Mouse (Mus musculus): Measurements from ENCODE around the gene Zcchc18. TPM values are rescaled to one million over a fixed set of nuclear protein-coding genes. Genes with fewer than 3 reads are reported as not detected.

Zcchc18 gene
- polyA plus RNA-seq, 1 experiment from 2014 or later, result 0.04 TPM

GRCm38 (mm10) chrX:136996256-136996655 is 3.3 kb downstream of the Zcchc18 start:
- ATAC-seq, result no peak
- ChIA-PET CTCF (no interaction called here), POLR2A (no interaction called here)
- H3K27me3 ChIP-seq, result peaks cover 4% of the 10 kb centered on the region
- DNase-seq (ENCODE audit: low read depth, low spot score), result no peak
- in situ Hi-C loops (cut with MboI; ENCODE audit: low pct_unique_long_range_greater_than_20kb), result no loop called here
- TF ChIP-seq CTCF (IDR thresholded peaks at IDR 0.05), result no peak

DNA sequence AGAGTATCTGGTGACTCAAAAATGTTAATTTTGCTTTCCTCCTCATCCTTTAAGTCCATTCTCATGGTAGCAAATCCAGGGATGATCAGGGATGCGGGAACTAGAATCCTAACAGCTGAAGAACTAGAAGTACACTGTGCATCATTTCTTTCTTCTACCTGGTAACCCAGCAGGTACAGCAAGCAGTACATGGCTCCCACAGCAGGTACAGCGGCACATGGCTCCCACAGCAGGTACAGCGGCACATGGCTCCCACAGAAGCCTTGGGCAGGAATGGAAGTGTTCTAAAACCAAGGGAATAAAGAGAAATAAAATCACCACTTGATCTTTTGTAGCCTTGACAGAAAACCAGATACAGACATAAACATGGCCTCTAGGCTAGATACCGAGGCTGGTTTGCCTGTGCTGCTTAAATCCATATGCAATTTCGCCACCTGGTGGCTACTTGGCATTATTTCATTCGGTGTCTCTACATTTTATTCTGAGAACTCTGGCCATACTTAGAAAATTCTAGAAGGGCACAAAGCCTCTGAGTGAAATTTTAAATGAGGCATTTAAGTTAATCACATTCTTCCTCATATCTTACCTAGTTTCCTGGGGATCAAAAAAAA is 22.2 kb downstream of the Zcchc18 start:
- ChIA-PET POLR2A (no interaction called here), CTCF (no interaction called here)
- in situ Hi-C loops (cut with MboI; ENCODE audit: low pct_unique_long_range_greater_than_20kb), result loop anchor here (10.0 kb wide), 1 partner anchor 390 kb away; no protein-coding TSS in a partner anchor
- ATAC-seq (peak; percentile 65), DNase-seq (ENCODE audit: low read depth, low spot score) (no peak)
- H3K27me3 ChIP-seq, result peaks cover 3% of the 10 kb centered on the region
- TF ChIP-seq CTCF (IDR thresholded peaks at IDR 0.05), result peak; percentile 73

DNA sequence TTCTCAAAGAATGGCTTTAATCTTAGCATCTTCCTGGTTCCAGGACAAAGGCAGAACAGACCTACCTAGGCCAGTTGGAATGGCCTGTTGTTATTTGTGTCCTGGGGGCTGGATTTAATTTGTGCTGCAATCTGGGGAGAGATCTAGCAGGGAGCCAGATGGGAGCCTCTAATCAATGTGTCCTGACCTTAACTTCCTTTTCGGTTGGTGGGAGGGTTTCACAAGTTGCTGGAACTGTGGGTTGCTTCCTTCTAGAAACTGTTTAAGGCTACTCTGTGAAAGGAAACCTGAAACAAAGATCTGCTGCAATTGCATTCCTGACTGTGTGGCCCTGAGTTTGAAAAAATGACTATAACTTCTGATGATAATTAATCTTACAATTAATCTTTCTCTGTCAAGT is 24.7 kb downstream of the Zcchc18 start:
- no peak for ATAC-seq
- TF ChIP-seq CTCF (IDR thresholded peaks at IDR 0.05), result no peak
- in situ Hi-C loops (cut with MboI; ENCODE audit: low pct_unique_long_range_greater_than_20kb), result loop anchor here (10.0 kb wide), 1 partner anchor 393 kb away; no protein-coding TSS in a partner anchor
- no peak for DNase-seq (ENCODE audit: low read depth, low spot score)
- ChIA-PET CTCF (interaction anchor here (1.0 to 1.9 kb wide), 3 partner anchors 10 to 122 kb away, joined by 3 to 6 read pairs (median 3); no protein-coding TSS in a partner anchor), POLR2A (no interaction called here)
- H3K27me3 ChIP-seq, result no peaks in the 10 kb centered on the region

- peak; percentile 65 for ATAC-seq
- peaks cover 4% of the 10 kb centered on the region for H3K27me3 ChIP-seq
- peak; percentile 76 for TF ChIP-seq CTCF (IDR thresholded peaks at IDR 0.05)
- POLR2A ChIA-PET, result no interaction called here
- DNase-seq (ENCODE audit: low read depth, low spot score), result no peak
- CTCF ChIA-PET, result interaction anchor here (1.0 to 1.8 kb wide), 3 partner anchors 9 to 40 kb away, joined by 3 to 7 read pairs (median 4); no protein-coding TSS in a partner anchor
- in situ Hi-C loops (cut with MboI; ENCODE audit: low pct_unique_long_range_greater_than_20kb), result loop anchor here (10.0 kb wide), 1 partner anchor 395 kb away; no protein-coding TSS in a partner anchor
These were observed 26.4 kb downstream of the Zcchc18 start for GRCm38 (mm10) chrX:137019310-137019709.

- no peak for TF ChIP-seq CTCF (IDR thresholded peaks at IDR 0.05)
- no peak for DNase-seq (ENCODE audit: low read depth, low spot score)
- CTCF ChIA-PET, result interaction anchor here (0.6 kb wide), 1 partner anchor 127 kb away, joined by 3 read pairs; no protein-coding TSS in a partner anchor
- in situ Hi-C loops (cut with MboI; ENCODE audit: low pct_unique_long_range_greater_than_20kb), result no loop called here
- POLR2A ChIA-PET, result interaction anchor here (0.5 kb wide), 1 partner anchor 26 kb away, joined by 7 read pairs; no protein-coding TSS in a partner anchor
- peaks cover 16% of the 10 kb centered on the region for H3K27me3 ChIP-seq
- no peak for ATAC-seq
These were observed 38.0 kb downstream of the Zcchc18 start for GRCm38 (mm10) chrX:137030916-137031315.

DNA sequence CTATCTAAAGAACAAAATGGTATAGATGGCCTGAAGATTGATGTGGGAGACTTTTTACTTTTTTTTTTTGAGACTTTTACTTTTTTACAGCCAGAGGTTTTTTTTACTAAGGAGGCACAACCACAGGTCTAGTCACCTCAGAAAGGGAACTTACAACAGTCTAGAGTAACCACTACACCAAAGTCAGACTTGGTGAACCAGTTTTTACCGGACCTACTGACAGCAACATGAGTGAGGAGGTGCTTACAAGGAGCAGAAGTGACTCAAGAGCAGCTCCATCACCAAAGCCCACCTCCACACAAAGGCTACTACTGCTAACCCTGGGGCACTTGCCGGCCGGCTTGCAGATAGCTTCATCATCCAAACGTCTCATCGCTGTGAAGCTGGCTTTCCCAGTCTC is 38.8 kb downstream of the Zcchc18 start:
- peaks cover 10% of the 10 kb centered on the region for H3K27me3 ChIP-seq
- no peak for ATAC-seq
- ChIA-PET POLR2A (no interaction called here), CTCF (interaction anchor here (2.3 kb wide), 1 partner anchor 11 kb away, joined by 6 read pairs; no protein-coding TSS in a partner anchor)
- no peak for TF ChIP-seq CTCF (IDR thresholded peaks at IDR 0.05)
- in situ Hi-C loops (cut with MboI; ENCODE audit: low pct_unique_long_range_greater_than_20kb), result no loop called here
- no peak for DNase-seq (ENCODE audit: low read depth, low spot score)

GRCm38 (mm10) chrX:137034322-137034721 is 41.4 kb downstream of the Zcchc18 start:
- ATAC-seq, result no peak
- POLR2A ChIA-PET, result no interaction called here
- CTCF ChIA-PET, result no interaction called here
- no peak for DNase-seq (ENCODE audit: low read depth, low spot score)
- peaks cover 10% of the 10 kb centered on the region for H3K27me3 ChIP-seq
- no peak for TF ChIP-seq CTCF (IDR thresholded peaks at IDR 0.05)
- in situ Hi-C loops (cut with MboI; ENCODE audit: low pct_unique_long_range_greater_than_20kb), result no loop called here

GRCm38 (mm10) chrX:137037470-137037999 is 44.6 kb downstream of the Zcchc18 start:
- peaks cover 7% of the 10 kb centered on the region for H3K27me3 ChIP-seq
- TF ChIP-seq CTCF (IDR thresholded peaks at IDR 0.05), result no peak
- peak; percentile 22 for ATAC-seq
- in situ Hi-C loops (cut with MboI; ENCODE audit: low pct_unique_long_range_greater_than_20kb), result no loop called here
- CTCF ChIA-PET, result no interaction called here
- POLR2A ChIA-PET, result interaction anchor here (0.7 kb wide), 1 partner anchor 30 kb away, joined by 4 read pairs; no protein-coding TSS in a partner anchor
- no peak for DNase-seq (ENCODE audit: low read depth, low spot score)

- H3K27me3 ChIP-seq, result peaks cover 2% of the 10 kb centered on the region
- POLR2A ChIA-PET, result interaction anchor here (0.6 to 0.7 kb wide), 2 partner anchors 31 to 790 kb away, joined by 4 read pairs; no protein-coding TSS in a partner anchor
- peak; percentile 34 for DNase-seq (ENCODE audit: low read depth, low spot score)
- no peak for TF ChIP-seq CTCF (IDR thresholded peaks at IDR 0.05)
- ATAC-seq, result peak; percentile 78
- CTCF ChIA-PET, result no interaction called here
- in situ Hi-C loops (cut with MboI; ENCODE audit: low pct_unique_long_range_greater_than_20kb), result no loop called here
These were observed 45.1 kb downstream of the Zcchc18 start, which contains the start of gene Slc25a53 for GRCm38 (mm10) chrX:137038000-137038483. Gene Slc25a53 (minus strand): TSS chrX:137038302.

- ChIA-PET CTCF (no interaction called here), POLR2A (interaction anchor here (0.6 to 0.7 kb wide), 2 partner anchors 31 to 790 kb away, joined by 4 read pairs; no protein-coding TSS in a partner anchor)
- ATAC-seq (no peak), DNase-seq (ENCODE audit: low read depth, low spot score) (no peak)
- no peaks in the 10 kb centered on the region for H3K27me3 ChIP-seq
- TF ChIP-seq CTCF (IDR thresholded peaks at IDR 0.05), result no peak
- in situ Hi-C loops (cut with MboI; ENCODE audit: low pct_unique_long_range_greater_than_20kb), result no loop called here
These were observed 45.5 kb downstream of the Zcchc18 start for GRCm38 (mm10) chrX:137038502-137038901.

Other genes starting within 250 kb of the Zcchc18 start
- gene Morf4l2, start 249.5 kb upstream of the Zcchc18 start, polyA plus RNA-seq (2021), result 274 TPM
- 0.04 TPM for gene Glra4, start 213.0 kb upstream of the Zcchc18 start, polyA plus RNA-seq (2021)
- gene Plp1, start 170.5 kb upstream of the Zcchc18 start, polyA plus RNA-seq (2021), result 4.3 TPM
- 0.08 TPM for gene Rab9b, start 124.4 kb upstream of the Zcchc18 start, polyA plus RNA-seq (2021)
- not detected for gene H2bfm, start 65.8 kb upstream of the Zcchc18 start, polyA plus RNA-seq (2021)
- gene Tmsb15b2, start 17.7 kb upstream of the Zcchc18 start, polyA plus RNA-seq (2021), result 1.7 TPM
- gene Tmsb15l, start 16.3 kb upstream of the Zcchc18 start, polyA plus RNA-seq (2021), result 0.30 TPM
- not detected for gene Tmsb15b1, start 16.3 kb upstream of the Zcchc18 start, polyA plus RNA-seq (2021)
- 8.7 TPM for gene Slc25a53, start 45.1 kb downstream of the Zcchc18 start, polyA plus RNA-seq (2021)
- 7.1 TPM for gene Fam199x, start 56.4 kb downstream of the Zcchc18 start, polyA plus RNA-seq (2021)
- 0.13 TPM for gene Esx1, start 128.9 kb downstream of the Zcchc18 start, polyA plus RNA-seq (2021)

Data from Patski (cell line).